Mouse (Mus musculus): ENCODE results near the gene Zfp553.

DNA sequence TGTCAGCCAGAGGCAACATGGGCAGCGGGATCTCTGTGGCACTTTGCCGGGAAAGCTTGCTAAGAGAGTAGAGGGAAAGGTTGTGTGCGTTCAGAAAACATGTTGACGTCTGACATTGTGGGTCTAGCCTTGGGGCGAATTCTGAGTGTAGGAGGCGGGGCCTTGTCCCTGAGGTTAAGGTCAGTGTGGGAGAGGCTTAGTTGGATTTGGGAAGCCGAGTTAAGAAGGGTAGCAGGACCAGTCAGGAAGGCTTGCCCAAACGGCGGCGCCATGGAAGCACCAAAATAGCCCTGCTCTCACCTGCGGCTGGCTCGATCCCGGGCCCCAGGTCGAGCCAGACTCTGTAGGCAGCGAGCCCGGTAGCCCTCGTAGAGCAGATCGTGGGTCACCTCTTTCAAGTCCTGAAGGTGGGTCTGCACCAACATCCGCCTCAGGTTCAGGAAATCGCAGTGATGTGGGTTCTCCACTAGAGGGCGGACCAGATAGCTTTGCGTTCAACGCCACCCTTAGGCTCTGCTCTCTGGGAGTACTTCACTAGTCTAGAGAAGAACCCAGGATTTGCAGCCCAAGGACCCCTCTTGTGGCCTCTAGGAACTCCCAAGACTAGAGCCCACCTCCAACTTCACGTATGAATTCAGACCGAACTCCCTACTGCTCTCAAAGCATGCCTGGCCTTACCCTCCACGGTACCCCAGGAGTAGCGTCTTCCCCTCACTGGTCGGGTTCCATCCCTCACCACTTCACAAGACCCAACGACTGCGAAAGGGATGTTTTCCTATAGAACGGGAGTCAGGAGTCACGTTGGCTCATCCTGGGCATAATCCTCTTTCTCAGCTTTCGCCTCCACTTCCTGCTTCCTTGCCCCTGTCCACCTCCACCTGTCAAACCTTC lies 17.6 kb upstream of the Zfp553 start:
- TF ChIP-seq CTCF (IDR thresholded peaks at IDR 0.05; ENCODE audit: control insufficient read depth, insufficient read depth, insufficient read length) (no peak), CEBPB (IDR thresholded peaks at IDR 0.05; ENCODE audit: low read depth) (no peak), MYOG (IDR thresholded peaks at IDR 0.05; ENCODE audit: control insufficient read depth, extremely low read depth, insufficient read length) (no peak), MAX (IDR thresholded peaks at IDR 0.05) (no peak), FOSL1 (IDR thresholded peaks at IDR 0.05; ENCODE audit: insufficient read depth, low read length, poor library complexity, severe bottlenecking) (no peak), USF1 (IDR thresholded peaks at IDR 0.05; ENCODE audit: low read depth) (no peak), MYOD1 (IDR thresholded peaks at IDR 0.05; ENCODE audit: control insufficient read depth, insufficient read length, low read depth) (no peak)

Measured in C2C12 (cell line).